Mouse (Mus musculus) erythroid progenitor cell, adult 5-6 weeks (primary cell): Measurements from ENCODE around the gene Gadd45gip1. TPM values are rescaled to one million over a fixed set of nuclear protein-coding genes. Genes with fewer than 3 reads are reported as not detected.
"Not testable (repeated sequence)": the region's sequence is repeated elsewhere in the genome, so short reads cannot be mapped to it uniquely, and the experiment has no call there.

ENCODE experiments used
- ATAC-seq: replicated peaks from 2 replicates; pipeline ENCODE4 v1.8.0; 2016; ENCODE audit warnings: moderate number of reproducible peaks, mild to moderate bottlenecking, moderate TSS enrichment, inconsistent platforms; ENCODE audit not compliant: poor library complexity, low FRiP score, severe bottlenecking
- total RNA-seq, 2 experiments: library from RNA; stranded (forward) in 1 of 2; stranded (reverse) in 1 of 2; fragments of 150-400 nt in 1 of 2; fragments of 186-747, 209-891 nt in 1 of 2; gene quantifications; 2 replicates each; pipeline versions ENCODE4 v1.2.3 to v1.2.4; 2015 to 2017; ENCODE audit warnings: low replicate concordance in 2 of 2

Gadd45gip1 gene
- total RNA-seq, 2 experiments from 2014 or later, result 6.7 to 11.3 TPM

DNA sequence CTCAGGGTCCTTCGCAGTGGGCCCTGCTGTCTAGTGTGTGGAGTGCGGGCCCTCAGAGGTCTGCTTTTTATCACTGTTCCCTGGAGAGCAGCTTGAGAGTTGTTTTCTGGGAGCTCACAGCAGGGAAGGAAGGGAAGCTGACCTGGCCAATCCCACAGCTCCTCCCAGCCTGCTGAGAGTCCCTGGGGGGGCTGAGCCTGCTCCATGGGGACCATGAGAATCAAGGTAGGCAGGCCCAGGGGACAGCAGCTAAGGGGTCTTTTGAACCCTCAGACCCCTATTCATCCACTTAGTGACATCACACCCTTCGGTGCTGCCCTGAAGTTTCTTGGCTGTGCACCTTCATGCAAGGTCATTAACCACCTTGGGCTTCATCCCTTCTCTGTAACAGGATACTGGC lies 8.6 kb upstream of the Gadd45gip1 start, which contains the start of gene Dand5:
Gene Dand5, minus strand, starts transcription at position 101 of the 400 bp plus-strand sequence.
- ATAC-seq, result no peak

DNA sequence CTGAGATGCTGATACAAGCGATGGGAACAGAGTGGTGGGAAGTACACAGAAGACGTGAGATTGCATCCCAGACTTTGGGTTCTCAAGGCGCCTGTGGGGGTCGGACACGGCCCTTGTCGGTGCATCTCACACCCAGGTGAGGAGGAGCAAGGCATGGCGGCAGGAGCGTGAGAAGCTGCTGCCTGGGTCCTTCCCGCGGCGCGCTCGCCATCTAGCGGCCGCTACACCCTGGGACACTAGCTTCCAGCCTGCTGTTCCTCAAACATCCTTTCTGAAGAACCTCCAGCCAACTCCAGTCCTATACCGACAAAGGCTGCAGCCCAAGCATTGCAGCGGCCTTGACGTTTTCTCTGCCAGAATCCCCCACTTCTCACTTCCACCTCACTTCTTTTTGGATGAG lies 7.7 kb upstream of the Gadd45gip1 start:
- ATAC-seq, result peak; percentile 98

DNA sequence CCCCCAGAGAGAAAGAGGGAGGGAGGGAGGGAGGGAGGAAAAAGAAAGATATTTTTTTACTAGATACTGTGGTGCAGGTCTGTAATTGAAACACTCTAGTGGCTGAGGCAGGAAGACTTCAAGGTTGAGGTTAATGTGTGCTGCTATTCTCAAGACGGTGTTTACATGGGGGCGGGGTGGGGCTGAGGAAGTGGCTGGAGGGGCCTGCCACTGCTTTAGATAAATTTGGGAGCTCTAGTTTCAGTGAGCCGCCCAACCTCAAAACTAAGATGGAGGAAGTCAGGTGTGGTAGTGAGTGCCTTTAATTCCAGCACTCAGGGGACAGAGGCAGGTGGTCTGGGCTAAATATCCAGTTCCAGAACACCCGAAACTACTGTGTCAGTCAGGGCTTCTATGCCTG lies 5.7 kb upstream of the Gadd45gip1 start:
- no peak for ATAC-seq

DNA sequence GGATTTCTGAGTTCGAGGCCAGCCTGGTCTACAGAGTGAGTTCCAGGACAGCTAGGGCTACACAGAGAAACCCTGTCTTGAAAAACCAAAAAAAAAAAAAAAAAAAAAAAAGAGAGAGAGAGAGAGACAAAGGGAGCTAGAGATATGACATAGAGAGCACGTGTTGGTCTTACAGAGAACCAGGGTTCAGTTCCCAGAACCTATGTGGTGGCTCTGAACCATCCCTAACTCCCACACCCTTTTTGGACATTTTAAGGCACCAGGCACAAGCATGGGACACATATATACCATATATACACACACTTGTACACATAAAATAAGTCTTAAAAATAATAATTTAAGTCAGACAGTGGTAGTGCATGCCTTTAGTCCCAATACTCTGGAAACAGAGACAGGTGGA lies 4.8 kb upstream of the Gadd45gip1 start:
- ATAC-seq, result not testable (repeated sequence)

DNA sequence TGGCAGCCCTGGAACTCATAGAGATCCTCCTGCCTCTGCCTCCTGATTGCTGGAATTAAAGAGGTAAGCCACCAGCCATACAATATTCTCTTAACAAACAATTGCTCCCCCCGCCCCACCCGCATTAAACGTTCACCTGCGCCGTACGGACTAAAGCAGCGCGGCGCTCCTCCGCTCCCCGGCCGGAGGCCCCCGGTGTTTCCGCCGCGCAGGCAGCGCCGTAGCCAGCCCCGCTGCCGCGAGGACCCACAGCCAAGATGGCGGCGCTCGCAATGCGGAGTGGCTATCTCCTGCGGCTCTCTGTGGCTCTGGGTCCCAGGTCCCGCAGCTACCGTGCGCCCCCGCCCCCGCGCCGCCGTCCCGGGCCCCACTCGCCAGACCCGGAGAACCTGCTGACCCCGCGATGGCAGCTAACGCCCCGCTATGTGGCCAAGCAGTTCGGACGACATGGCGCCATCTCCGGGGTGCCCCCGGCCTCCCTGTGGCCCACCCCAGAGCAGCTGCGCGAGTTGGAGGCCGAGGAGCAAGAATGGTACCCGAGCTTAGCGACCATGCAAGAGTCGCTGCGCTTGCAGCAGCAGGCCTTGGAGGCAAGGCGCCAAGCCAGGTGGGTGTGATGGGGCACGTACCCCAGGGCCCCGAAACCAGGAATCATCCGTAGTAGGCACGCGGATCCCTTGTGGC lies 854 bp downstream of the Gadd45gip1 start:
- peak; percentile 78 for ATAC-seq

DNA sequence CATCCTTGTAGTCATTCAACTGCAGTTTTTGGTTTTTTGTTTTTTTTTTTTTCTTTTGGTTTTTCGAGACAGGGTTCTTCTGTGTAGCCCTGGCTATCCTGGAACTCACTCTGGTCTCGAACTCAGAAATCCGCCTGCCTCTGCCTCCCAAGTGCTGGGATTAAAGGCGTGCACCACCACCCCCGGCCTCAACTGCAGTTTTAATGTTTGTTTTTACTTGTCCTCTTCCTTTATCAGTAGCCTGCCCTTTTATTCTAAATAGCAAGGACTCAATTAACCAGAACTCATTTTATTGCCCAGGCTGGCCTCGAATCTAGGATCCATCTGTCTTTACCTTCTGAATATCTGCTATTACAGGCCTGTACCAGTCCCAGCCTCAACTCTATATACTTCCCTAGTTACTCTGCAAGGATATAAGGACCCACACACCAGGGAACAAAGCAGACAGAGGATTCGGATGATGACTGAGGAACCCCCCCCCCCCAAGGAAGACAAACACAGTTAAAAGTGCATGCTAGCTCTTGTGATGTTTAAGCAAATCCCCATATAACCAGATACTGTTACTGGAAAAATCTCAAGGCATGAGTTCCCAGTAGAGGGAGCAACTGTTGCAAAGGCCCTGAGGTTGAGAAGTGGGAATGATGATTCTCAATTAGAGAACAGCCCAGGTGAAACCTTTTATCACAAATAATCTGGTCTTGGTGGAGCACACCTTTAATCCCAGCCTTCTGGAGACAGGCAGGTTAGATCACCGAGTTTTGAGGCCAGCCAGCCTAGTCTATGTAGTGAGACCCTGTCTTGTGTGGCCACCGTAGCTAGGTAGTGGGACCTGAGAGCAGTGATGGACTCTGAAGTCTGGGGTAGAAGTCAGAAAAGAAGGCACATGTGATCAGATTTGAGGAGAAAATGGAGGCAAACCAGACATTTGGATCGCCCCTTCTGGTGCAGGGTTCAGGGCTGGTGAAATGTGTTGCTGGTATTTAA lies 1.7 kb downstream of the Gadd45gip1 start:
- ATAC-seq, result no peak

DNA sequence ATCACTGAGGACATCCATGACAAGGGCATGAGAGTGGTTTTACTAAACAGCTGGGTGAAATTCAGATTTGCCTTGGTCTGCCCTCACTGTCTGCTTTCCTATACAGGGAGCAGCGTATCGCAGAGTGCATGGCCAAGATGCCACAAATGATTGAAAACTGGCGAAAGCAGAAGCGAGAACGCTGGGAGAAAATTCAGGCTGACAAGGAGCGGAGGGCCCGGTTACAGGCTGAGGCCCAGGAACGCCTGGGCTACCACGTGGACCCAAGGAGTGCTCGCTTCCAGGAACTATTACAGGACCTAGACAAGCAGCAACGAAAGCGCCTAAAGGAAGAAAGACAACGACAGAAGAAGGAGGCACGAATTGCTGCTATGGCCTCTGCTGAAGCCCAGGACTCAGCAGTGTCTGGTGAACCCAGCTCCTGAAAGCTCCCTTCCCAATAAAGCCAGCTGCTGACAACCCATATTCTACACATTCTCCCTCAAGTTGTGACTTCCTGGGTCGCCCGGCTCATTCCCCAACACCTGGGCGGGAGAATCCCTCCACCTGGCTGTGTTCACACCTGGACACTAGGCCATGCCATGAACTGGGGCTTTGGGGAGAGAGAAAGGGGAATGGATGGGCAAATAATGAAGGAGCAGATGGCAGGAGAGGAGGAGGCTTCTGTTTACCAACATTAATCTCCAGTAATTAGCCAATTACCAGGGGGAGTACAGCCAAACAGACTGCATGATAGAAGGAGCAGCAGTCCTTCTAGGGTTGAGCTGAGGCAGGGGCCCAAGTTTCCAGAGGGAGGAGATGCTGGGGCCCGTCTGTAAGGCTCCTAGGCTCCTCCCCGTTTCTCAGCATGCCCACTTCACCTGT lies 2.9 kb downstream of the Gadd45gip1 start:
- no peak for ATAC-seq

DNA sequence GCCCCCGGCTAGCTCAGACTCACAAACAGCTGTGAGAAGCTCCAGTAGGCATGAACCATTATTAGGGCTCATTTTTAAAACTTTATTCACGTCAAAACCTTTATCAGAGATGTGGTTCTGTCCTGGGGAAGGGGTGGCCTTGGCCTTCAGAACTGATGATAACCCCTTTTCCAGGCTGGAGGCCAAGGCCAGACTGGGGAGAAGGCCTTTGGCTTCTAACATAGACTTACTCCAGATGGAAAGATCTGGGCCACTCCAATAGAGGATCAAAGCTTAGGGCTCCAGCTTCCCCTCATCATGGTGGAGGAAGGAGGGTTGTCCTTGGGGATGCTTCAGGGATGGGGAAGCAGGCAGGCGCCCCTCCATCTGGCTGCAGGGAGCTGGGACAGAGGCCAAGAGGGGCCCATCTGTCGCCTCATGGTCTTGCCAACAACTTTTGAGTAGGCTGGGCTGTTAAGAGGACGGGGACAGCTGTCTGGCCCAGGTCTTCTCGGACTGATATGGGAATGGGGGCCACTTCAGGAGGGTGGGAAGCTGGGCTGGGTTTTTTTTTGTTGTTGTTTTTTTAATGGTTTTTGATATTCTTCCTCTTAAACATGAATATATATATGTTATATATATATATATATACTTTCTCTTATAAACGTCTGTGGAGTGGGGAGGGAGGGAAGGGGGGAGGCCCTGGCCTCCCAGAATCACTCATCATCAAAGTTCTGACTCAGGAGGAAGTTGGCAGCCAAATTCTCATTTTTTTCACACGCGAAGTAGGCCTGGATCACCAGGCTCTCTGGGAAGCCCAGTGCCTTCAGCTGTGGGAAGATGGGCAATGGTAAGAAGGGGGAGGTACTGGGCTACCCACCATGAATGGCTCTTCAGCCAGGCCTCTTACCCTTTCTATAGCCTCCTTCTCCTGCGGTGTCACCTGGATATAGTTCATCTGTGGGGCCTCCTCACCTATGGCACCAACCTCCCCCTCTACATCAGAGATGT lies 3.8 kb downstream of the Gadd45gip1 start:
- no peak for ATAC-seq

DNA sequence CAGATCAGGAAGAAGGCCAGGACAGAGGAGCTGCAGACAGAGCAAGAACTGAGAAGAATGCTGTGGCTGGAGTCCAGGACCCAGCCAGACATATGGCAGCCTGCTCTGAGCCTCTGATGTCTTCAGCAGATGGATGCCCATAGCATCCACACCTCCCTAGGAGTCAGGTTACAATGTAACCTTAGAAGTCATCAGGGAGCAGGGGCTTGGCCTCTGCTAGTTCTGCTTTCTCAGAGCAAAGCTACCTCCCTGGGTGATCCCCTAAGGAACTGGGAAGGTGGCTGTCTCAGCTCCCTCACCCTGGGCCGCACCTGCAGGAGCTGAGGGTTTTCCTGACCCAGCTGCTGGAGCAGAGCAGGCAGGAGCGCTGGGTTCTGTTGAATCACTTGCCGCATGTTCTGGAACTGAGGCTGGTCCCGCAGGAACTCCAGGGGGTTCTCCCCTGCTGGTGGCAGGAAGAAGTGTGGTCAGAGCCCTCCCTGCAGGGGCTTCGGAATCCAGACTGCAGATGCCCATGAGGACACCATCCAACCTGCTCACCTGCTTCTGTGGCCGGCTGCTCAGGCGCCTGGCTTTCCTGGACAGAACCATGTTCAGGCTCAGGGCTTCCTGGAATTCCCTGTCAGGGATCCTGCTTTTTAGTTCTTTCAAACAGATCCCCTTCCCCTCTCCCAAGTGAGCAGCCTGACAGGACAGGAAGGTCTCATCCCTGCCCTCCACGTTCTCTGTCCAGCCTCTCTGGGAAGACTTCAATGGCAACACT lies 6.0 kb downstream of the Gadd45gip1 start:
- no peak for ATAC-seq

DNA sequence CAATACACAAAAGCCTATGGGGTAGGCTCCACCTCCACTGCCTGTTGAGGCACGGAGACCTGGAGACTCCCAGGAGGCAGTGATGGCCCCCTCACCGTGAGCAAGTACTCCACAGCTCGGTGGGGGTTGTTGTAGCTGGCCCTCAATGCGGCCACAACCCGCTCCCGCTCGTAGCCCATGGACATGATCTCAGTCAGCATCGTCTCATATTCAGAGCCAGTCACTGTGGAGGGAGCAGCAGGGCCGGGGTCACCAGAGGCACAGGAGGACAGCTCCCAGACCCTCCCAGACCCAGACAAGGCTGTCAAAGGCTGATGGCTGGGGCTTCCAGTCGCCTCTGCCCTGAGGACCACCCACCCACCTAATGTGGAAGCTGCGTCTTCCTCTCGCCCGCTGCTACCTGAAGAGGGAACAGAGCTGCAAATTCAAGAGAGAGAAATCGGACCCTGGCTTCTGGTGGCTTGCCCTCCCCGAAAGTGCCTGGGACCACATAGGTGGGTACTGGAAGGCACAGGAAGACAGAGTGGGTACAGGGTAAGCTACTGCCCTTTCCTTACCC lies 6.7 kb downstream of the Gadd45gip1 start:
- no peak for ATAC-seq

DNA sequence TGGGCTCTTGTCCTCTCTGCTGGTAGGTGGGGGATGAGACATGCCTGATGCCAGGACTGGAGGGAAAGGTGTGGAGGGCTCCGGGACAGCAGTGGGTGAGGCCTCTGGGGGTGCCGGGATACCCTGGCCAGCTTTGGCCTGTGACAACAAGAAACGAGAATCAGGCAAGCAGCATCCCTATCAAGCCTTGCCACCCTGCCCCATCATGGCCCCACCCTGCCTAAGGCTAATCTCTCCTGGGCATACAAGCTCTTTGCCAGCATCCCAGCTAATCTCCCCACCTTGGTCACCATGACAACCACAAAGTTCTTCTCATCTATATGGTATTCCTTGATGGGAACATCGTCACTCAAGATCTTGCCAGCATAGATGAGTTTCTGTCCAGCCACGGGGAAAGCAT lies 7.2 kb downstream of the Gadd45gip1 start:
- ATAC-seq, result peak; percentile 81

DNA sequence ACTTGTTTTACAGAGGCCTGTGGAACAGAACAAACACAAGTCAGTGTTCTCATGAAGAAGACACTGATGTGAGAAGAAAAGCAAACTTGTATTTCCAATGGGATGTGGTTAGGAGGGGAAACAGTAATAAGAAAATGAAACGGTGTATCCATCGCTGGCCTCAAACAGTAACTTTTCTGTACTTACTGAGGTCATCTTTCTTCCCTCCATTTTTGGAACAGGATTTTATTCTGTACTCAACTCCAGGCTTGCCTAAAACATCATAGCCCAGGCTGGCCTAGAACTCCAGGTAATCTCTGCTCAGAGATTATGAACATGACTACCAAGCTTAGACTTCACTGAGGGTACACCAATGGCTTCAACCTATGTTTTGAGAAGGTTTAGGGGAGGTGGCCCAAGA lies 8.1 kb downstream of the Gadd45gip1 start:
- no peak for ATAC-seq

DNA sequence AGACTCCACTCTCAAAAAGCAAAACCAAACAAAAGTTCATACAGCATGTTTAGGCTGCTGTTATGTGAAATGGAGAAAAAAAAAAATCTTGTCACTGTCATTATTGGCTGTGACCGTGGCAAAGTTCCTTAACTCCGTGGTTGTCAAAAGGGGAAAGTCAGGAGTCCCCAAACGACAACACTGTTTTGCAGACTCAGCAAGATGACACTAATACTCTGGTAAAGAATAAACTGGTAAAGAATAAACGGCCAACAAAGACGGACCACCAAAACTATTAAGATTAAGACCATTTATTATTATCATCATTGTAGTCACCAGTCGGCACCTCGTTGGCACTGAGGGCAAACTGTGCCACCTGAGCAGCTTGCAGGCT lies 8.5 kb downstream of the Gadd45gip1 start:
- no peak for ATAC-seq

DNA sequence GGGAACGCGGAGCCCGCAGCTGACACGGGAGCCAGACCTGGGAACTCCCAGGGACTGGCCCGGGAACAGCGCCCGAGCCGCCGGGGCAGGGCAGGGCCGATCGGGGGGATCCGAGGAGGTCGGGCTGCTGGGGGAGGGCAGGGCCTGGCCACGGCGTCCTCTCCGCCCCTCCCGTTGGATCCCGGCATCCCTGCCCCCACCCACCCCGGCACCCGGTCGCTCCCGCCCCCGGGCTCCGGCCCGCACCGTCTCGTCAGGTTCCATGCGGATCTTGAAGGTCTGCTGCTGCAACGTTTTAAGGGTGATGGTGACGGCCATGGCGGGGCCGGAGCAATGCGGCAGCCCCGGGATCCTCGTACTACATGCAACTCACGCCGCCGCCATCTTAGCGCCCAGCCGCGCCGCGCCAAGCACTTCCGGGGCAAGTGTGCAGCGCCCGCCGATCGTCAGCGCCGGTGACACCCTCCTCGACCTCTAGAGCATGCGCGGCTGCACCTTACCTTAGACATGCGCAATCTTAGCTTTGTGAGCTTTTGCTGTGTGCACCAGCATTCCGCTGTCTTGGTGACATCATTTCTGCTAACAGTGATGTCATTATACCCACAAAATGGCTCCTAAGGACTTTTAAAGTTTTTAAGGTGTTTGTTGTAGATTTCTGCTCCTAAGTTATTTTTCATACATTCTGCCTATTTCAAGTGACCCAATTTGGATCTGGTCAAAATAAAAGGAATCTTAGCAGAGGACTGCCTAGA lies 9.1 kb downstream of the Gadd45gip1 start, which contains the start of gene Rad23a:
Gene Rad23a, minus strand, starts transcription at position 418 of the 752 bp plus-strand sequence.
- peak; percentile 77 for ATAC-seq

DNA sequence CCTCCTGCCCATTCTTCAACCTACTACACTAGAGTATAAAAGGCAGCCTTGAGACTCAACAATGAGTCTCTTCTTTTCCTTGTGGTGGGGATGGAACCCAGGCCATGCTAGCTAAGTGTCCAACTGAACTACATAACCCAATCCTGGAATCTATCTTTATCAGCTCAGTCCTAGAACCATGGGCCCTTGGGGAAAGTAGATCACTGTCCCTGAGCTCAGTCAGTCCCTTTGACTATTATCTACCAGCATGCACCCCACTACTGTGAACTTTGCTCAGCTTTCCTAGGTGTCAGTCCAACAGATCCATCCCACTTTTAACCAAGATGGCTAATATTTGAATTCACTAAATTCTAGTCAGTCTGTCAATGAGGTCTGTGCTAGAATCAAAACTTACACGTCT lies 10.2 kb downstream of the Gadd45gip1 start:
- no peak for ATAC-seq

DNA sequence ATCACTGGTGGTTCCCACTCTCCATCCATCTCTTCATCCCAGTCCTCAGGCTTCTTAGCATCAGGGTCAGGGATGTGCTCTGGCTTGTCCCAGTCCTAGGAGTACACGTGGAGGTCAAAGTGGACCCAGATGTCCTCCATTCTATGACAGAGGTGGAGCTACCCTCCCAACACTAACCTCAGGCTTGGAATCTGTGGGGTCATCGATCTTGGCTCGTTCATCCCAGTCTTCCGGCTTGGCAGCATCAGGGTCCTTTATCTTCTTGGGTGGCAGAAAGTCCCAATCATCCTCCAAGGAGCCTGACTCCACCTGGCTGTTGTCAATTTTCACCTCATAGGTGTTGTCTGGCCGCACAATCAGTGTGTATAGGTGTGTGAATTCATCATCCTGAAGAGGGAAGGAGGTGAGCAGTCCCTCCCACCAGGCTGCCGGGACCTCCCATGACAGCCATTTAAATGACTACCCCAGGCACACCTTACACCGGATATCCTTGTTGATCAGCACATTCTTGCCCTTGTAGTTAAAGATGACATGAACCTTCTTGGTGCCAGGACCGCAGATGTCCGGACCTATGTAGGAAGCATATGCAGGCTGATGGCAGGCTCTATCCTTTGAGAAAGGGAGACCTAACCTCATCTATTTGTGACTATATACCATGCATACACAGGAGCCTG lies 13.2 kb downstream of the Gadd45gip1 start:
- ATAC-seq, result no peak
